Mouse (Mus musculus) hindbrain, embryonic 15.5 days (tissue): ENCODE measurements around the gene Klhl21. TPM values are rescaled to one million over a fixed set of nuclear protein-coding genes. Genes with fewer than 3 reads are reported as not detected.
A peak's percentile ranks its signal among the peaks of the same experiment; 100 is the strongest.

Experiments used
- ATAC-seq: fragments of 200-750 bp; cut with Nextera tagmentation; 2 replicates; pipeline ENCODE4 v1.8.0; 2017; ENCODE audit warnings: low read depth, moderate number of reproducible peaks, moderate TSS enrichment; ENCODE audit not compliant: low FRiP score
- H3K27ac ChIP-seq: fragments of 300-500 bp; sonication (generic); replicated peaks from 2 replicates; pipeline ENCODE4 v1.5.1; 2015; ENCODE audit warnings: mild to moderate bottlenecking, inconsistent platforms
- H3K27me3 ChIP-seq: fragments of 300-500 bp; sonication (generic); 2 replicates; pipeline ENCODE4 v1.6.1; 2015; ENCODE audit warnings: control low read depth, inconsistent platforms
- H3K36me3 ChIP-seq: fragments of 300-500 bp; sonication (generic); 2 replicates; pipeline ENCODE4 v1.6.1; 2015; ENCODE audit warnings: control low read depth, inconsistent platforms
- H3K4me1 ChIP-seq: fragments of 300-500 bp; sonication (generic); replicated peaks from 2 replicates; pipeline ENCODE4 v1.6.1; 2015; ENCODE audit warnings: control low read depth, inconsistent platforms
- H3K4me2 ChIP-seq: fragments of 300-500 bp; sonication (generic); 2 replicates; pipeline ENCODE4 v1.6.1; 2015; ENCODE audit warnings: moderate library complexity, mild to moderate bottlenecking, inconsistent platforms
- H3K4me3 ChIP-seq: fragments of 300-500 bp; sonication (generic); 2 replicates; pipeline ENCODE4 v1.5.1; 2015; ENCODE audit warnings: mild to moderate bottlenecking, inconsistent platforms
- H3K9ac ChIP-seq: fragments of 300-500 bp; sonication (generic); 2 replicates; pipeline ENCODE4 v1.6.1; 2015; ENCODE audit warnings: inconsistent platforms
- H3K9me3 ChIP-seq: fragments of 300-500 bp; sonication (generic); 2 replicates; pipeline ENCODE4 v1.6.1; 2016; ENCODE audit warnings: control low read depth, inconsistent platforms
- WGBS: fragments of 180-500 bp; shearing (Covaris S2); methylation state at CpG from one replicate; pipeline ENCODE4 v1.1.7; 2015; 5-methylcytosine and 5-hydroxymethylcytosine counted together
- polyA plus RNA-seq: library from polyadenylated mRNA; unstranded; fragments of >200 nt; fragmentation: Nextera tagmentation; extraction: Ambion mirVana; gene quantifications from 2 replicates; pipeline ENCODE4 v1.2.1, GENCODE M21; 2015

Gene Klhl21
- polyA plus RNA-seq, 1 experiment from 2014 or later: 5.4 TPM

DNA sequence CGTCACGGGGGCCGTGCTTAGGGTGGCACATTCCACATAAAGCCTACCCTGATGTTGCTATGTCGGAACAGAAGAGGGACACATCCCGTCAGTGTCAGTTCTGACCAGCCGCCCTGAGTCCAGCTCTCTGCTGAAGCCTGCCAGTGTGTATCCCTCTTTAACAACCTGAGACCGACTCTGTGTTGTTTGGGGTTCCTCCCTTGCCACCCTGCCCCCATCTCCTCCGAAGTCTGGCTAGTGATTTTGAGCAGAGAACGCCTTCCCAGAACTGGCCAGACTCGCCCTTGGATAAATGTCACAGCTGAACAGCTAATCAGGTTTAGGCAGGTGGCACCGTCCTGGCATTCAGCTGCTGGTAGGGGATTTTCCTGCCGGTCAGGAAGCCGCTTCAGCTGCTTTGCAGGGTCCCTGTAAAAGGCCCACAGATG lies 2.1 kb downstream of the Klhl21 start:
- H3K4me1 ChIP-seq: peaks cover 38% of the 10 kb centered on the region
- H3K9me3 ChIP-seq: no peaks in the 10 kb centered on the region
- 0 out of 2 replicates have a peak, but pooled peaks cover 9% of the 10 kb centered on the region for H3K36me3 ChIP-seq
- H3K27ac ChIP-seq: no peak overlapping the region
- peaks cover 23% of the 10 kb centered on the region for H3K27me3 ChIP-seq
- H3K4me2 ChIP-seq: peak overlapping the region; percentile 99
- ATAC-seq: no peak
- peak overlapping the region; percentile 7; the same call in 1 of the 2 replicates for H3K9ac ChIP-seq
- WGBS: 14% methylated on average over 13 of the region's 13 CpGs
- peak overlapping the region; percentile 69 for H3K4me3 ChIP-seq

GRCm38 (mm10) chr4:152011171-152011760 lies 2.7 kb downstream of the Klhl21 start:
- peak overlapping the region; percentile 69; the same call in 1 of the 2 replicates for H3K4me3 ChIP-seq
- H3K36me3 ChIP-seq: 0 out of 2 replicates have a peak, but pooled peaks cover 9% of the 10 kb centered on the region
- peak overlapping the region; percentile 99 for H3K4me2 ChIP-seq
- peaks cover 21% of the 10 kb centered on the region for H3K27me3 ChIP-seq
- ATAC-seq: no peak
- 0 out of 2 replicates have a peak overlapping the region, but pooled peaks have one; percentile 7 for H3K9ac ChIP-seq
- no peak overlapping the region for H3K27ac ChIP-seq
- no peaks in the 10 kb centered on the region for H3K9me3 ChIP-seq
- H3K4me1 ChIP-seq: peaks cover 38% of the 10 kb centered on the region
- WGBS: 82% methylated on average over 8 of the region's 8 CpGs

DNA sequence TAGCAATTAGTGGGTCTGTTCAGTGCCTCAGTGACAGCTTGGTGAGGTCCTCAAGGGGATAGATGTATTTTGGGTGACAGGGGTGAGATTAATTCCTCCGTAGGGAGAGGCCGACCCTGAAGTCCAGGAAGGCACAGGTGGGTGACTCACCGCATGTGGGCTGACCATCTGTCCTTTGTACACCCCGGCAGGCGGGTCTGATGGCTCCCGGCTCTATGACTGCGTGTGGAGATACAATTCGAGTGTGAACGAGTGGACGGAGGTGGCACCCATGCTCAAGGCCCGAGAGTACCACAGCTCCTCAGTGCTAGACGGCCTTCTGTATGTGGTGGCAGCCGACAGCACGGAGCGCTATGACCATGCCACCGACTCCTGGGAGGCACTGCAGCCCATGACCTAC lies 3.5 kb downstream of the Klhl21 start:
- Histone ChIP-seq H3K4me2 (no peak overlapping the region), H3K9ac (no peak overlapping the region), H3K27ac (no peak overlapping the region), H3K4me3 (no peak overlapping the region), H3K27me3 (peaks cover 13% of the 10 kb centered on the region), H3K36me3 (0 out of 2 replicates have a peak, but pooled peaks cover 9% of the 10 kb centered on the region), H3K4me1 (peaks cover 36% of the 10 kb centered on the region), H3K9me3 (no peaks in the 10 kb centered on the region)
- no peak for ATAC-seq
- 93% methylated on average over 16 of the region's 16 CpGs for WGBS

- no peaks in the 10 kb centered on the region for H3K9me3 ChIP-seq
- 85% methylated on average over 12 of the region's 12 CpGs for WGBS
- H3K27me3 ChIP-seq: peaks cover 8% of the 10 kb centered on the region
- no peak overlapping the region for H3K9ac ChIP-seq
- H3K4me2 ChIP-seq: no peak overlapping the region
- 0 out of 2 replicates have a peak, but pooled peaks cover 9% of the 10 kb centered on the region for H3K36me3 ChIP-seq
- no peak for ATAC-seq
- no peak overlapping the region for H3K4me3 ChIP-seq
- no peak overlapping the region for H3K27ac ChIP-seq
- H3K4me1 ChIP-seq: peaks cover 25% of the 10 kb centered on the region
Observed at GRCm38 (mm10) chr4:152013036-152013813, 4.6 kb downstream of the Klhl21 start.

DNA sequence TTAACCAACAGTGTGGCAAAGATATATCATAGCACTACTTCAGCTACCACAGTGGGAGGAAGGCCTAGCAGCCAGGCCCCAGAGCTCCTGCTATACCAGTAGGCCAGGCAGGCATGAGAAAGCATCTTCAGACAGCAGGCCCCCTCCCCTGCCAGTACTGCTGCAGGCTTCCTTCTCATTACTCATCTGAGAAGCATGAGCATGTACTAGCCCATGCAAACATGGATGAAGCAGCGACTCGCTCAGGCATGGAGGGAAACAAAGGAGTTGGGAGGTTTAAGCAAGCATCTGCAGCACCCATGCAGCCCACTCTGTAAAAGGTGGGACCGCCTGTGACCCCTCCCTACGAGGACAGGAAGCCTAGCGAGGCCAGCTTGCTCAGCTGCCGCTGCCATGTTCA lies 10.5 kb downstream of the Klhl21 start:
- whole genome bisulfite sequencing: 88% methylated on average over 6 of the region's 6 CpGs

DNA sequence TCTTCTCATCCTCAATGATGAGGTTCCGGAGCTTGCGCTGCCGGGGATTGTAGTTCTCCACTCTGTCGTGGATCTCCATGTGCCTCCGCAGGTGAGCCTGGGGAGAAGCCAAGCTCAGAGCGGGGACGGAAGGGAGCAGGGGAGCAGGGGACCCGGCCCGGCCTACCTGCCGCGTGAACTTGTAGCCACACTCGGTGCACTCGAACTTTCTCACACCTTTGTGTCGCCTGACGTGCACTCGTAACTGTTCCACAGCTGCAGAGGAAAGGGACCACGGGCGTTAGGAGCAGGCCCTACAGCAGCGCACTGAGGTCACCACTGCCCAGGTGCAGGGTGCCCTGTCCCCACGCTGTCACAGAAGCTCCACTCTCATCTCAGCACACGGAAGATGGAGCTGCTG lies 11.4 kb downstream of the Klhl21 start:
- Histone ChIP-seq H3K27me3 (no peaks in the 10 kb centered on the region), H3K9me3 (no peaks in the 10 kb centered on the region), H3K4me3 (no peak overlapping the region), H3K9ac (no peak overlapping the region), H3K4me2 (no peak overlapping the region), H3K27ac (no peak overlapping the region), H3K36me3 (peaks cover 36% of the 10 kb centered on the region), H3K4me1 (peaks cover 16% of the 10 kb centered on the region)
- 96% methylated on average over 21 of the region's 21 CpGs for WGBS
- no peak for ATAC-seq

More for the DNA sequence above, 10.5 kb downstream of the Klhl21 start:
- Histone ChIP-seq H3K27ac (no peak overlapping the region), H3K27me3 (no peaks in the 10 kb centered on the region), H3K36me3 (peaks cover 45% of the 10 kb centered on the region), H3K4me3 (no peak overlapping the region), H3K4me2 (no peak overlapping the region), H3K4me1 (peaks cover 7% of the 10 kb centered on the region), H3K9me3 (no peaks in the 10 kb centered on the region), H3K9ac (no peak overlapping the region)
- no peak for ATAC-seq

GRCm38 (mm10) chr4:152021568-152022097 lies 13.0 kb downstream of the Klhl21 start:
- 73% methylated on average over 12 of the region's 12 CpGs for WGBS
- Histone ChIP-seq H3K4me2 (no peak overlapping the region), H3K27me3 (no peaks in the 10 kb centered on the region), H3K36me3 (peaks cover 36% of the 10 kb centered on the region), H3K4me3 (no peak overlapping the region), H3K9ac (no peak overlapping the region), H3K9me3 (no peaks in the 10 kb centered on the region), H3K27ac (no peak overlapping the region), H3K4me1 (peaks cover 32% of the 10 kb centered on the region)
- ATAC-seq: no peak

GRCm38 (mm10) chr4:152022506-152022905 lies 13.9 kb downstream of the Klhl21 start:
- WGBS: 89% methylated on average over 8 of the region's 8 CpGs
- no peak for ATAC-seq
- H3K9ac ChIP-seq: no peak overlapping the region
- no peak overlapping the region for H3K4me2 ChIP-seq
- no peaks in the 10 kb centered on the region for H3K9me3 ChIP-seq
- peaks cover 36% of the 10 kb centered on the region for H3K36me3 ChIP-seq
- peaks cover 37% of the 10 kb centered on the region for H3K4me1 ChIP-seq
- no peak overlapping the region for H3K27ac ChIP-seq
- no peaks in the 10 kb centered on the region for H3K27me3 ChIP-seq
- no peak overlapping the region for H3K4me3 ChIP-seq

GRCm38 (mm10) chr4:152024525-152024924 lies 15.9 kb downstream of the Klhl21 start:
- H3K27ac ChIP-seq: no peak overlapping the region
- no peaks in the 10 kb centered on the region for H3K9me3 ChIP-seq
- H3K36me3 ChIP-seq: peaks cover 30% of the 10 kb centered on the region
- 91% methylated on average over 11 of the region's 11 CpGs for WGBS
- H3K4me1 ChIP-seq: peaks cover 50% of the 10 kb centered on the region
- no peak for ATAC-seq
- H3K27me3 ChIP-seq: no peaks in the 10 kb centered on the region
- no peak overlapping the region for H3K4me3 ChIP-seq
- no peak overlapping the region for H3K4me2 ChIP-seq
- no peak overlapping the region for H3K9ac ChIP-seq

DNA sequence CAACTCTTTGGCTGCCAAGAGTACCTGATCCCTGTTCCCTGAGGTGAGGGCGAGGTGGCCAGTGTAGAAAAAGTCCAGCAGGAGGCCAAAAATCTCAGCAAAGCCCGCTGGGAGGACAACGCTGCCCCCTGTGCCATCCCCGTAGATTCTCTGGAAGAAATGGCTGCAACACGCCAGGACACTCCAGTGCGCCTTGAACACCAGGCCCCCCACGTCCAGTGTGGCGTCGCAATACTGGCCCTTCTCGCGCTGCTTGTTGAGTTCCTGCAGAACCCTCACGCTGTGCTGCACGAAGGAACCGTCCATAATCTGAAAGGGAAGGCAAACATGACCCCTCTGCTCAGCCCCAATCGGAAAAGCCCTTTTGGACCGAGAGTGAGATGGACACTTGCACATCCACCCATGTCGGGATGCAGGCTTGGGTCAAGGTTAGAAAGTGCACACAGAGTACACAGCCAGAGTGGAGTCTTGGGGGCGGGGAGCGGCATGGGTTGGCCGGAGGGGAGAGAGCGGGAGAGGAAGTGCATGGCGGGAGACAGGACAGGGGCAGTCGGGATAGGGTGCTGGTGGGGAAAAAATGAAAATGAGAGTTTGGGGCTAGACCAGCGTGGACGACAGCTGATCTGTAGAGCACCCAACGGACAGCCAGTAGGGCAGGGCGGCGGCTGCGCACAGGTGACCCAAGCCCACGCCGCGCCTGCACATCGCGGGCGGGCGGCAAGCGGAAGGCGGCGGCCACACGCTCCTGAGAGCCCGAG lies 18.3 kb downstream of the Klhl21 start:
- ATAC-seq: peak; percentile 62
- peak overlapping the region; percentile 70 for H3K27ac ChIP-seq

DNA sequence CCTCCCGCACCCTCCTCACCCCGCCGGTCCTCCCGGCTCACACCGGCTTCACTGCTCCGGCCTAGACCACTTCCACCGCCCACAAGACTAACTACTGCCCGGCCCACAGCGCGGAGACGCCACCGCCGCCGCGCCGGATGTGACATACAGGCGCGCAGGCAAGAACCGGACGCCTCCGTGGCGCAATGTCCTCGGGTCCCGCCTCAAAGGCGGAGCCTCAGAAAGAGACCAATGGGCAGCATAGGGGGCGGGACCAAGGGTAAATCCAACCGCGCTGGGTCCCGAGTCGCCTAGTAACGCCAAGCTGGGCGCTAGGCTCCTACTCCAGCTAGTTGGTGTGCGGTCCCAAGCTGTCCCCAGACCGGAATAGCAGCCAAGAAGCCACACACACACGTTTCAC lies 18.9 kb downstream of the Klhl21 start, which contains the start of gene Zbtb48:
Gene Zbtb48, minus strand, starts transcription at position 148 of the 400 bp plus-strand sequence.
- whole genome bisulfite sequencing: 0% methylated on average over 34 of the region's 35 CpGs
- Histone ChIP-seq H3K4me1 (peaks cover 58% of the 10 kb centered on the region), H3K9ac (peak within 1 kb of the TSS; percentile 88)

More for the DNA sequence above, 18.3 kb downstream of the Klhl21 start:
- Histone ChIP-seq H3K4me2 (peak overlapping the region; percentile 99), H3K9me3 (no peaks in the 10 kb centered on the region), H3K9ac (peak overlapping the region; percentile 88), H3K36me3 (peaks cover 7% of the 10 kb centered on the region; the same call in 1 of the 2 replicates), H3K4me1 (peaks cover 58% of the 10 kb centered on the region), H3K27me3 (no peaks in the 10 kb centered on the region), H3K4me3 (peak overlapping the region; percentile 84)
- WGBS: 4% methylated on average over 28 of the region's 41 CpGs

More for the DNA sequence above, 18.9 kb downstream of the Klhl21 start, which contains the start of gene Zbtb48:
- peak within 1 kb of the TSS; percentile 99 for H3K4me2 ChIP-seq
- peak; percentile 97 for ATAC-seq
- H3K4me3 ChIP-seq: peak within 1 kb of the TSS; percentile 84
- H3K27me3 ChIP-seq: no peaks in the 10 kb centered on the region
- H3K27ac ChIP-seq: peak within 1 kb of the TSS; percentile 70
- peaks cover 3% of the 10 kb centered on the region; the same call in 1 of the 2 replicates for H3K36me3 ChIP-seq
- no peaks in the 10 kb centered on the region for H3K9me3 ChIP-seq
